Comparison of ENCODE assay signal across 10 mouse cellular contexts in the genomic region with DNA sequence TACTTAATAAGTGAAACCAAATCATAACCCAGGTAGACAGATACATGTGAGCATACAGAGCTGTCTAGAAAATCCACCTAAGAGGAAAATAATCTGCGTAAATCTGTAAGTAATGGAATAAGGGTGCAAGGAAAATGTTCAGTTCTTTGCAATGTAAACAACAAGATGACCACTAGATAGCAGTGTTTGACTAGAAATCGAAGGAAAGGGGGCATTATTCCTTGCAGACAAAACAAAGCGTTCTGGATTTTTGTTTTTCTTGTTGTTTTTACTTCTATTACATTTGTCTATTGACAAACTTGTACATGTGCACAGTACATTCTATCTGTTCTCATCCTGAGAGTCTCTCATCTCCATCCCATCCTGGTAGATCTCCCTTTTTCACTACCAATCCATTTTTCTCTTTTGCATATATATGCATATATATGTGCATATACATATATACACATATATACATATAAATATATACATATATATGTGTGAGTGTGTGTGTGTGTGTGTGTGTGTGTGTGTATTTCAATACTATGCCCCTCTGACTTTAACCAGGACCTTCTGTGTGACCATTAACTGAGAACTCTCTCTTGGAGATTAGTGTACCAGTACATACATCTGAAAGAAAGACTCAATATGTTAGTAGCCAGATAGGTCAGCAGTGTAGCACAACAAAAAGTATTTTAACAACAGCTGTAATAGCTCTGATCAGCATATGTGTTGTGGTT.
DNase-seq lines count a peak whose midpoint lies in the region; ATAC-seq and TF ChIP-seq lines count a peak whose summit lies in the region.
"Had no signal": no experiment of that assay in that cellular context is flagged by ENCODE, and none has a peak within 500 bp of the region (broad histone marks: within the 10 kb centered on the region; RNA-seq: fewer than 3 reads in every experiment).

No protein-coding gene starts in this region.

- no peak for TF ChIP-seq POLR2A in lung, adult 2 months (IDR thresholded peaks at IDR 0.05; ENCODE audit: borderline replicate concordance, extremely low read depth, low read depth, low read length)

- H3K27ac ChIP-seq in limb, embryonic 12.5 days, result no peak overlapping the region
- no peak overlapping the region for H3K27ac ChIP-seq in limb, embryonic 10.5 days
- no peak overlapping the region for H3K27ac ChIP-seq in hindbrain, embryonic 14.5 days
- H3K27ac ChIP-seq: embryonic facial prominence, embryonic 15.5 days had no signal

- WGBS in limb, embryonic 12.5 days, result 46% methylated on average over 3 of the region's 3 CpGs
- 62% methylated on average over 3 of the region's 3 CpGs for WGBS in limb, embryonic 10.5 days
- WGBS in hindbrain, embryonic 14.5 days, result 45% methylated on average over 3 of the region's 3 CpGs
- 37% methylated on average over 3 of the region's 3 CpGs for WGBS in lung, adult 2 months

- H3K9me3 ChIP-seq in limb, embryonic 12.5 days, result no peaks in the 10 kb centered on the region
- no peaks in the 10 kb centered on the region for H3K9me3 ChIP-seq in limb, embryonic 10.5 days (replicated peaks)
- H3K9me3 ChIP-seq in hindbrain, embryonic 14.5 days (ENCODE audit: control insufficient read depth, low read length), result no peaks in the 10 kb centered on the region
- H3K9me3 ChIP-seq: embryonic facial prominence, embryonic 15.5 days had no signal

- no peak overlapping the region for H3K4me2 ChIP-seq in limb, embryonic 12.5 days
- no peak overlapping the region for H3K4me2 ChIP-seq in hindbrain, embryonic 14.5 days (replicated peaks)
- H3K4me2 ChIP-seq: embryonic facial prominence, embryonic 15.5 days had no signal

- H3K27me3 ChIP-seq in limb, embryonic 12.5 days, result no peaks in the 10 kb centered on the region
- no peaks in the 10 kb centered on the region for H3K27me3 ChIP-seq in limb, embryonic 10.5 days (ENCODE audit: low read depth, poor library complexity, severe bottlenecking)
- H3K27me3 ChIP-seq in hindbrain, embryonic 14.5 days (ENCODE audit: control insufficient read depth, insufficient read depth, low read length), result no peaks in the 10 kb centered on the region
- H3K27me3 ChIP-seq: embryonic facial prominence, embryonic 15.5 days had no signal

- H3K4me1 ChIP-seq in limb, embryonic 12.5 days (replicated peaks), result no peaks in the 10 kb centered on the region
- no peaks in the 10 kb centered on the region for H3K4me1 ChIP-seq in limb, embryonic 10.5 days
- no peaks in the 10 kb centered on the region for H3K4me1 ChIP-seq in hindbrain, embryonic 14.5 days (replicated peaks; ENCODE audit: control insufficient read depth, insufficient read depth, low read length)
- H3K4me1 ChIP-seq in lung, adult 2 months (ENCODE audit: control insufficient read depth, insufficient read depth, low read length), result no peaks in the 10 kb centered on the region
- H3K4me1 ChIP-seq: embryonic facial prominence, embryonic 15.5 days had no signal

- 0 out of 2 replicates have a peak, but pooled peaks have one; percentile 45 for ATAC-seq in limb, embryonic 12.5 days (ENCODE audit: insufficient number of reproducible peaks, insufficient read depth, low FRiP score, low TSS enrichment, low read depth)
- 0 out of 2 replicates have a peak, but pooled peaks have one; percentile 21 for ATAC-seq in hindbrain, embryonic 14.5 days (ENCODE audit: low FRiP score)

- DNase-seq in limb, embryonic 10.5 days (ENCODE audit: low spot score), result no peak
- peak; percentile 13 for DNase-seq in ZHBTc4 (ENCODE audit: low read depth, low spot score)
- DNase-seq in hindbrain, embryonic 14.5 days (ENCODE audit: low spot score), result peak; percentile 84
- peak; percentile 68 for DNase-seq in retina, embryonic 14.5 days (ENCODE audit: low spot score)
- DNase-seq in urinary bladder, postnatal 36 days (ENCODE audit: low spot score in 2 of 2), result no peak
- no peak for DNase-seq in lung, adult 2 months
- DNase-seq: adrenal gland, postnatal 14 days had no signal

- H3K4me3 ChIP-seq in limb, embryonic 12.5 days (replicated peaks), result no peak overlapping the region
- H3K4me3 ChIP-seq in limb, embryonic 10.5 days, result no peak overlapping the region
- H3K4me3 ChIP-seq in hindbrain, embryonic 14.5 days (replicated peaks; ENCODE audit: low read length), result no peak overlapping the region
- no peak overlapping the region for H3K4me3 ChIP-seq in lung, adult 2 months (replicated peaks; ENCODE audit: extremely low read depth, low read depth, low read length)
- H3K4me3 ChIP-seq: embryonic facial prominence, embryonic 15.5 days; myocyte had no signal

- no peaks in the 10 kb centered on the region for H3K36me3 ChIP-seq in limb, embryonic 12.5 days
- H3K36me3 ChIP-seq in limb, embryonic 10.5 days, result no peaks in the 10 kb centered on the region
- no peaks in the 10 kb centered on the region for H3K36me3 ChIP-seq in hindbrain, embryonic 14.5 days (replicated peaks; ENCODE audit: control insufficient read depth, insufficient read depth)
- H3K36me3 ChIP-seq: embryonic facial prominence, embryonic 15.5 days had no signal

- no peak for TF ChIP-seq CTCF in lung, adult 2 months (IDR thresholded peaks at IDR 0.05; ENCODE audit: insufficient read depth, low read length)

- H3K9ac ChIP-seq in limb, embryonic 12.5 days (replicated peaks), result no peak overlapping the region
- no peak overlapping the region for H3K9ac ChIP-seq in hindbrain, embryonic 14.5 days
- H3K9ac ChIP-seq: embryonic facial prominence, embryonic 15.5 days had no signal

Comparison
In these comparisons a context has a peak if more than half of its experiments do, and no peak if none do; other contexts are left out.
1. DNase-seq: peak in ZHBTc4 (single experiment), hindbrain, embryonic 14.5 days (single experiment) and retina, embryonic 14.5 days (single experiment); none in limb, embryonic 10.5 days (single experiment), urinary bladder, postnatal 36 days (0 of 2) and lung, adult 2 months (single experiment).